Mouse (Mus musculus): ENCODE results near the gene Trit1.

- TF ChIP-seq MAFK (IDR thresholded peaks at IDR 0.05; ENCODE audit: insufficient read depth, low read depth, low read length) (no peak), HCFC1 (IDR thresholded peaks at IDR 0.05; ENCODE audit: borderline replicate concordance, insufficient read depth, low read length) (no peak), CHD2 (IDR thresholded peaks at IDR 0.05; ENCODE audit: low read depth, low read length) (no peak)
These were observed 64.4 kb downstream of the Trit1 start for GRCm38 (mm10) chr4:123080791-123081190.

Data from ES-E14 (cell line).